ENCODE assay signal across 9 mouse cellular contexts in the genomic region with DNA sequence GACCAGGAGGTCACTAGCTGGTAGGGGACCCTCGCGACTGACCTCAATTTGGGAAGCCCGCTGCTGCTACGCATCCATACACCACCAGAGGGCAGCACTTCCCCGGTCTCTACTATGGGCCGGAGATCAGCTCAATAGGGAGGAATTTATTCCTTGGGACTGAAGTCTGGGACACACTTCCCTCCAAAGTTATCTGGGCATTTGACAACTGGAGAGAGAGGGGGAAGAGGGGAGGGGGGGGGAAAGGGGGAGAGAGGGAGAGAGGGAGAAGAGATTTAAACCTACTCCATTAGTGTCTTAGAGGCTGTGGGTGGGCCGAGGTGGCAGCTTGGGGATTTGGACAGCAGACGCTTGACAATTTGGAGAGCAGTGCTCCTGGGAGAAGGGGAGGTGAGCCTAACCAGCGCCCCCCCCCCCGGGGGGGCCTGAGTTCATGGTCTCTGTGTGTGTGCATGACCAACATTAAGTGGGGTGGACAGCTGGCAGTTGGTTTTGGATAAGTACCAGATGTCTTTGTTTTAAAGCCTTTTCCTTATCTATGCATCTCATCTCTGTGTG. TPM values are rescaled to one million over a fixed set of nuclear protein-coding genes. Genes with fewer than 3 reads are reported as not detected.
DNase-seq lines count a peak whose midpoint lies in the region; ATAC-seq and TF ChIP-seq lines count a peak whose summit lies in the region.
"Had no signal": no experiment of that assay in that cellular context is flagged by ENCODE, and none has a peak within 500 bp of the region (broad histone marks: within the 10 kb centered on the region; RNA-seq: fewer than 3 reads in every experiment).

No protein-coding gene starts in this region.

- POLR2A ChIA-PET in Patski (lab: Charles Lee) = no interaction called here

- TF ChIP-seq CTCF in Patski (IDR thresholded peaks at IDR 0.05) = peak; percentile 87

- in situ Hi-C loops in Patski (cut with MboI; ENCODE audit: low pct_unique_long_range_greater_than_20kb) = no loop called here

- DNase-seq in 3134 (ENCODE audit: extremely low read depth, insufficient read length, low spot score) (peak; percentile 31), Patski (ENCODE audit: low read depth, low spot score) (no peak)
- peak; percentile 84 for DNase-seq in embryo, embryonic 10 days (ENCODE audit: low spot score)
- DNase-seq in gastrocnemius, postnatal 4 days (ENCODE audit: low spot score in 2 of 2) = peak; percentile 47 to 60
- peak; percentile 81 for DNase-seq in kidney, postnatal 10 days
- peak; percentile 45 to 59 for DNase-seq in lung, adult 18-20 months
- DNase-seq in ovary, postnatal 36 days (ENCODE audit: low spot score) = peak; percentile 69
- peak; percentile 29 to 60 for DNase-seq in urinary bladder, adult 18-20 months (ENCODE audit: low spot score in 2 of 2)

- ATAC-seq in Patski = no peak

- H3K27me3 ChIP-seq in Patski = no peaks in the 10 kb centered on the region

- CTCF ChIA-PET in Patski (lab: Charles Lee) = interaction anchor here (0.6 to 2.3 kb wide), 12 partner anchors 8 to 239 kb away, joined by 3 to 11 read pairs (median 4); no protein-coding TSS in a partner anchor

RNA-seq across cellular contexts. Expression of a gene that starts 14.1 kb away (rescaled TPM):
- polyA plus RNA-seq in Patski (2021) = not detected
- not detected for total RNA-seq in gastrocnemius, postnatal 4 days (2021)
- polyA plus RNA-seq: embryonic facial prominence, embryonic 13.5 days had no signal

RNA-seq across cellular contexts. Expression of a gene that starts 47.2 kb away (rescaled TPM):
- 11.1 TPM for polyA plus RNA-seq in Patski (2021)
- total RNA-seq in gastrocnemius, postnatal 4 days (2021) = 10 to 100 TPM; 10.6 TPM
